Mouse (Mus musculus): ENCODE results near the gene Slc43a2. TPM values are rescaled to one million over a fixed set of nuclear protein-coding genes. Genes with fewer than 3 reads are reported as not detected.

Slc43a2 gene
- total and polyA plus RNA-seq, 3 experiments: 4.9 to 8.4 TPM; not detected in 1

DNA sequence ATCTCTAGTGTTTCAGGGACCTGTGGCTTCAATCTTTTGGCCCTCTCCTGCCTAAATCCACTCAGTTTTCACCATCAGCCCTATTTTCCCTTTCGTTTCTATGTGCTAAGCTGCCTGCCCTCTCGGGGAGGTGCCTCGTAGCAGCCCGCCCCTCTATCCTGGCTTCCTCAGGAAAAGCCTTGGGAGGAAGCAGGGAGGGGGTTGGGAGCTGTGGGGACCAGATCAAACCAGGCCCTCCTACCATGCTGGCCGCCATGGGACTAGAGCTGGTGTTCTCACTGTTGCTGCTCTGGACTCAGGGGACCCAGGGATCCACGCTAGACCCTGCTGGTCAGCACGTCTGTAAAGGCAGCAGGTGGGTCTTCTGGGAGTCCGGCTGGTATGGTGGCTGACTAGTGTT is 18.2 kb upstream of the Slc43a2 start, which contains the start of gene Scarf1:
Scarf1 (plus strand) TSS at position 205 of the 400 bp plus-strand sequence.
- no peaks in the 10 kb centered on the region for H3K4me1 ChIP-seq (ENCODE audit: control insufficient read depth in 1 of 2, insufficient read depth in 2 of 2, low read length in 2 of 2)
- H3K79me2 ChIP-seq (ENCODE audit: control insufficient read depth, insufficient read depth, low read length, poor library complexity): no peaks in the 10 kb centered on the region
- H3K36me3 ChIP-seq (ENCODE audit: control insufficient read depth in 1 of 2, insufficient read depth in 2 of 2, low read length in 2 of 2): peaks cover 0 to 8% of the 10 kb centered on the region in 2 experiments; a peak in 2 of 4 replicates
- H3K9ac ChIP-seq (ENCODE audit: control insufficient read depth, low read depth, low read length, poor library complexity, severe bottlenecking): no peak within 1 kb of the TSS
- H3K27me3 ChIP-seq (ENCODE audit: control insufficient read depth in 1 of 2, insufficient read depth in 2 of 2, low read length in 2 of 2): no peaks in the 10 kb centered on the region
- H3K27ac ChIP-seq (ENCODE audit: control insufficient read depth, low read depth, low read length): no peak within 1 kb of the TSS
- no peak within 1 kb of the TSS for H3K4me3 ChIP-seq (ENCODE audit: control insufficient read depth in 1 of 2, insufficient read depth in 1 of 2, low read depth in 2 of 2, low read length in 2 of 2)
- TF ChIP-seq UBTF (IDR thresholded peaks at IDR 0.05; ENCODE audit: borderline replicate concordance, insufficient read depth, low read depth, low read length) (no peak), BHLHE40 (IDR thresholded peaks at IDR 0.05; ENCODE audit: borderline replicate concordance, low read depth, low read length) (no peak), GATA1 (IDR thresholded peaks at IDR 0.05; ENCODE audit: low read depth, low read length) (no peak), ETS1 (IDR thresholded peaks at IDR 0.05; ENCODE audit: low read depth, low read length) (no peak), MAFK (IDR thresholded peaks at IDR 0.05; ENCODE audit: borderline replicate concordance, low read depth, low read length) (no peak), ZMIZ1 (IDR thresholded peaks at IDR 0.05; ENCODE audit: low read depth, low read length) (no peak), CHD2 (IDR thresholded peaks at IDR 0.05; ENCODE audit: low read length) (no peak), HCFC1 (IDR thresholded peaks at IDR 0.05; ENCODE audit: low read depth, low read length) (no peak), POLR2A (IDR thresholded peaks at IDR 0.05; ENCODE audit: control insufficient read depth in 1 of 2, insufficient read depth in 1 of 2, low read depth in 1 of 2, low read length in 2 of 2, poor library complexity in 1 of 2) (no peak), MXI1 (IDR thresholded peaks at IDR 0.05; ENCODE audit: low read depth, low read length) (no peak), MEF2A (IDR thresholded peaks at IDR 0.05; ENCODE audit: extremely low read depth, insufficient replicate concordance, low read depth, low read length, poor library complexity, severe bottlenecking) (no peak)
- no peaks in the 10 kb centered on the region for H3K9me3 ChIP-seq (replicated peaks; ENCODE audit: insufficient read depth, low read length)
- DNase-seq (ENCODE audit: low read depth, low spot score): no peak

- no peak overlapping the region for H3K9ac ChIP-seq (ENCODE audit: control insufficient read depth, low read depth, low read length, poor library complexity, severe bottlenecking)
- H3K9me3 ChIP-seq (replicated peaks; ENCODE audit: insufficient read depth, low read length): no peaks in the 10 kb centered on the region
- H3K4me1 ChIP-seq (ENCODE audit: control insufficient read depth in 1 of 2, insufficient read depth in 2 of 2, low read length in 2 of 2): no peaks in the 10 kb centered on the region
- no peak overlapping the region for H3K27ac ChIP-seq (ENCODE audit: control insufficient read depth, low read depth, low read length)
- DNase-seq (ENCODE audit: low read depth, low spot score): no peak
- no peaks in the 10 kb centered on the region for H3K27me3 ChIP-seq (ENCODE audit: control insufficient read depth in 1 of 2, insufficient read depth in 2 of 2, low read length in 2 of 2)
- no peak for TF ChIP-seq SIN3A (IDR thresholded peaks at IDR 0.05; ENCODE audit: low read length)
- TF ChIP-seq ETS1 (IDR thresholded peaks at IDR 0.05; ENCODE audit: low read depth, low read length): no peak
- no peak for TF ChIP-seq CHD2 (IDR thresholded peaks at IDR 0.05; ENCODE audit: low read length)
- TF ChIP-seq MEF2A (IDR thresholded peaks at IDR 0.05; ENCODE audit: extremely low read depth, insufficient replicate concordance, low read depth, low read length, poor library complexity, severe bottlenecking): no peak
- no peak for TF ChIP-seq CTCF (IDR thresholded peaks at IDR 0.05 in 2 of 3, conservative IDR thresholded peaks at IDR 0.05 in 1 of 3; ENCODE audit: control insufficient read depth in 1 of 3, insufficient read depth in 1 of 3, low read depth in 2 of 3, low read length in 3 of 3, poor library complexity in 1 of 3, severe bottlenecking in 1 of 3)
- no peak for TF ChIP-seq USF1 (IDR thresholded peaks at IDR 0.05; ENCODE audit: low read depth, low read length)
- no peak for TF ChIP-seq BHLHE40 (IDR thresholded peaks at IDR 0.05; ENCODE audit: borderline replicate concordance, low read depth, low read length)
- no peak for TF ChIP-seq POLR2AphosphoS5 (IDR thresholded peaks at IDR 0.05; ENCODE audit: borderline replicate concordance, low read depth, low read length)
- no peak for TF ChIP-seq ZKSCAN1 (IDR thresholded peaks at IDR 0.05; ENCODE audit: low read depth, low read length)
- H3K36me3 ChIP-seq (ENCODE audit: control insufficient read depth in 1 of 2, insufficient read depth in 2 of 2, low read length in 2 of 2): no peaks in the 10 kb centered on the region
- no peak overlapping the region for H3K4me3 ChIP-seq (ENCODE audit: control insufficient read depth in 1 of 2, insufficient read depth in 1 of 2, low read depth in 2 of 2, low read length in 2 of 2)
- H3K79me2 ChIP-seq (ENCODE audit: control insufficient read depth, insufficient read depth, low read length, poor library complexity): no peaks in the 10 kb centered on the region
Observed at GRCm38 (mm10) chr11:75515186-75515585, 16.3 kb upstream of the Slc43a2 start.

Data from MEL (cell line).